Mouse (Mus musculus) bone marrow, adult 2 months (tissue): Measurements from ENCODE around the gene Glrp1. TPM values are rescaled to one million over a fixed set of nuclear protein-coding genes. Genes with fewer than 3 reads are reported as not detected.

Experiments
- H3K27ac ChIP-seq: fragments of 200-500 bp; 2 replicates; pipeline ENCODE4 v1.5.1; 2012; ENCODE audit warnings: low read depth, mild to moderate bottlenecking, control low read depth, inconsistent platforms, low read length; ENCODE audit not compliant: control insufficient read depth, poor library complexity, insufficient read depth
- H3K4me1 ChIP-seq: fragments of 200-500 bp; 2 replicates; pipeline ENCODE4 v1.6.1; 2011; ENCODE audit warnings: low read length; ENCODE audit not compliant: control insufficient read depth, insufficient read depth
- H3K4me3 ChIP-seq: fragments of 200-500 bp; replicated peaks from 2 replicates; pipeline ENCODE3; 2011; ENCODE audit warnings: mild to moderate bottlenecking, low read depth, low read length, control low read depth; ENCODE audit not compliant: control insufficient read depth
- CTCF ChIP-seq: fragments of 200-500 bp; IDR thresholded peaks from 2 replicates; pipeline ENCODE4 v1.5.1; 2011; ENCODE audit warnings: low read length, control low read depth; ENCODE audit not compliant: control insufficient read depth, insufficient read depth
- POLR2A ChIP-seq: fragments of 200-500 bp; IDR thresholded peaks from 2 replicates; pipeline ENCODE4 v1.6.1; 2011; ENCODE audit warnings: low read depth, mild to moderate bottlenecking, control low read depth, low read length, borderline replicate concordance; ENCODE audit not compliant: control insufficient read depth
- WGBS: fragments of 180-500 bp; shearing (Covaris S2); methylation state at CpG from one replicate; pipeline ENCODE4 v1.1.7; 2018; 5-methylcytosine and 5-hydroxymethylcytosine counted together
- polyA plus RNA-seq: library from polyadenylated mRNA; stranded (reverse); fragments of >200 nt; gene quantifications from 2 replicates; pipeline ENCODE4 v1.2.4, GENCODE M21; 2011; ENCODE audit warnings: low replicate concordance; ENCODE audit not compliant: missing spikeins, insufficient read depth, insufficient read length

Glrp1 gene
- polyA plus RNA-seq, 1 experiment, result 2.6 TPM

- H3K4me3 ChIP-seq, result no peak overlapping the region
- H3K27ac ChIP-seq, result no peak overlapping the region
- WGBS, result 40% methylated on average over 4 of the region's 4 CpGs
- TF ChIP-seq POLR2A (no peak), CTCF (no peak)
- H3K4me1 ChIP-seq, result no peaks in the 10 kb centered on the region; the same call in 1 of the 2 replicates
These were observed 20.9 kb downstream of the Glrp1 start for GRCm38 (mm10) chr1:88488957-88489356.

- Histone ChIP-seq H3K4me3 (no peak overlapping the region), H3K4me1 (peaks cover 2% of the 10 kb centered on the region; the same call in 1 of the 2 replicates), H3K27ac (no peak overlapping the region)
- TF ChIP-seq POLR2A (no peak), CTCF (no peak)
- WGBS, result 64% methylated on average over 4 of the region's 4 CpGs
These were observed 23.5 kb downstream of the Glrp1 start for GRCm38 (mm10) chr1:88486336-88486735.

DNA sequence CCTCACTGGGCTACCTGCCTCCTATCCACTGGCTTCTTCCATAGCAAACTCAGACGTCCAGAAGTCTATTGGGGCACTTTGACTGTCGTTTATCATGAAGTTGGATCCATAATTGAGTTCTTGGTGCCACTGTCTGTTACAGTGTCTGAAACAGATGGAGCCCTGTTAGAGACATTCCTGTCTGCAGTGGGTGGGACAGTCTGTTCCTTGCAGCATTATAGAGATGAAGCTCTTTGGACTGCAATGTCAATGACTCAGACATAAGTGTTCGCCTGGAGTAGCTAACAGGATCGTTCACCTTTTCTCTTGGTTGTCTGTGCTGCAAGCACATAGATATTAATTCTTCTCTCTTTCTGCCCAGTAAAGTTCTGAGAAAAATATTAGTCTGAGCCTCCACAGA is 25.8 kb downstream of the Glrp1 start:
- Histone ChIP-seq H3K27ac (no peak overlapping the region), H3K4me1 (peaks cover 2% of the 10 kb centered on the region; the same call in 1 of the 2 replicates), H3K4me3 (no peak overlapping the region)
- no peak for TF ChIP-seq CTCF
- TF ChIP-seq POLR2A, result no peak
- 76% methylated on average over 4 of the region's 4 CpGs for WGBS

GRCm38 (mm10) chr1:88482142-88483099 is 27.4 kb downstream of the Glrp1 start:
- H3K4me1 ChIP-seq, result peaks cover 2% of the 10 kb centered on the region; the same call in 1 of the 2 replicates
- H3K4me3 ChIP-seq, result no peak overlapping the region
- 48% methylated on average over 17 of the region's 17 CpGs for WGBS
- H3K27ac ChIP-seq, result peak overlapping the region; percentile 5; the same call in 1 of the 2 replicates
- TF ChIP-seq POLR2A (no peak), CTCF (no peak)

DNA sequence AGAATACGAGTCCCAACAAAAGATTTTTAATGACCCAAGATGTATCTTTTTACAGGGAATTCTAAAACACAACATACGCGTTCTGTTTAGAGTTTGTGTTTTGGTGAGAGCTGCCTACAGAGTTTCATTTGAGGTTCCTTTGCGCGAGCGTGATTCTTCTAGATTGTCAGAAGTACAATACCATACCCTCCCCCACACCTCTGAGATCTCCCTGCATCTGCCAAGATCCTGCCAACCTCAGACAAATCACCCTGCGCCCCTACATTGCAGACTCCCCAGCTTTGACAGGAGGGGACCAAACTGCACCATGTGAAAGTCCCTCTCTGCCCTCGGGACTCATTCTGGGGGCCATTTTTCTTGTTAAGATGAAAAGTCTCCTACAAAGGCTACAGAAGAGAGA is 29.3 kb downstream of the Glrp1 start:
- TF ChIP-seq POLR2A, result no peak
- no peak for TF ChIP-seq CTCF
- Histone ChIP-seq H3K4me1 (peaks cover 2% of the 10 kb centered on the region; the same call in 1 of the 2 replicates), H3K4me3 (no peak overlapping the region), H3K27ac (no peak overlapping the region)
- WGBS, result 87% methylated on average over 8 of the region's 8 CpGs

DNA sequence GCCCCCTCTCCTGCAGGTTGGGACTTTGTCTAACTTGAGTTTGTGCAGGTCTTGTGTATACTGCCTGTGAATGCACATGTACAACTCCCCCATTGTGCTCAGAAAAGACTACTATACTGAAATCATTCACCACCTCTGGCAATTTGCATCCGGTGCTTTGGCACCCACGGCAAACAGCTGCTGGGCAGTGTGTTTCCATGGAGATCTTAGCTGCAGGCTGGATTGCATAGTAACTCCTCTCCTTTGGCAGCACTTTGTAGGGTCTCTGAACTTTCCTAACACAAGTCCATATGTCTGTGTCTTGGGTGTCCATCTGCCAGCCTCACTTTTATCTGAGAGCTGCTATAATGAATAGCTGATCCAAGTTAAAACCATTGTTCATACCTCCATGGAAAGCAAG is 31.7 kb downstream of the Glrp1 start:
- WGBS, result 73% methylated on average over 2 of the region's 2 CpGs
- H3K4me1 ChIP-seq, result peaks cover 2% of the 10 kb centered on the region; the same call in 1 of the 2 replicates
- no peak overlapping the region for H3K4me3 ChIP-seq
- no peak overlapping the region for H3K27ac ChIP-seq
- TF ChIP-seq POLR2A, result no peak
- no peak for TF ChIP-seq CTCF

GRCm38 (mm10) chr1:88476554-88477085 is 33.2 kb downstream of the Glrp1 start:
- TF ChIP-seq CTCF (no peak), POLR2A (no peak)
- H3K4me3 ChIP-seq, result no peak overlapping the region
- H3K27ac ChIP-seq, result no peak overlapping the region
- WGBS, result 92% methylated on average over 20 of the region's 20 CpGs
- H3K4me1 ChIP-seq, result no peaks in the 10 kb centered on the region

- Histone ChIP-seq H3K4me3 (no peak overlapping the region), H3K4me1 (no peaks in the 10 kb centered on the region), H3K27ac (no peak overlapping the region)
- WGBS, result 4% methylated on average over 8 of the region's 8 CpGs
- TF ChIP-seq CTCF (no peak), POLR2A (no peak)
These were observed 34.3 kb downstream of the Glrp1 start for GRCm38 (mm10) chr1:88475502-88475953.

DNA sequence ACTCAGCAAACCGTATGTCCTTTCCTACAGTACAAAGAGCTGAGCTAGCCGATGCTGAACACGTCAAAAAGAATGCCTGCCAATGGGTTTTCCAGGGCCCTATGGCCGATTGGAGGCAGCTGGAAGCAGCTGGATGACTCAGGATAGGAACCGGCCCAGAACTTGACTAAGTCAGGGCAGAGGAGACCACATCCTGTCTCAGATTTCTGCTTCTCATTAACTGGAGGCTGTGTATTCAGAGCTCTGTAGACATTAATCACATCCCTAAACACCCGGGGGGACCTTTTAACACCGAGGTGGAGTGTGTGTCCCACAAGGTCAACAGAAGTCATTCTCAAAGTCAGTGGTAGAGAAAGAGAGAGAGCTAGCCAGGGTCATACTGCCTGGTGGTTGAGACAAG is 35.3 kb downstream of the Glrp1 start:
- Histone ChIP-seq H3K4me1 (no peaks in the 10 kb centered on the region), H3K4me3 (no peak overlapping the region), H3K27ac (no peak overlapping the region)
- 10% methylated on average over 7 of the region's 7 CpGs for WGBS
- TF ChIP-seq POLR2A, result no peak
